Comparison of ENCODE assay signal across 7 mouse cellular contexts in the genomic region with DNA sequence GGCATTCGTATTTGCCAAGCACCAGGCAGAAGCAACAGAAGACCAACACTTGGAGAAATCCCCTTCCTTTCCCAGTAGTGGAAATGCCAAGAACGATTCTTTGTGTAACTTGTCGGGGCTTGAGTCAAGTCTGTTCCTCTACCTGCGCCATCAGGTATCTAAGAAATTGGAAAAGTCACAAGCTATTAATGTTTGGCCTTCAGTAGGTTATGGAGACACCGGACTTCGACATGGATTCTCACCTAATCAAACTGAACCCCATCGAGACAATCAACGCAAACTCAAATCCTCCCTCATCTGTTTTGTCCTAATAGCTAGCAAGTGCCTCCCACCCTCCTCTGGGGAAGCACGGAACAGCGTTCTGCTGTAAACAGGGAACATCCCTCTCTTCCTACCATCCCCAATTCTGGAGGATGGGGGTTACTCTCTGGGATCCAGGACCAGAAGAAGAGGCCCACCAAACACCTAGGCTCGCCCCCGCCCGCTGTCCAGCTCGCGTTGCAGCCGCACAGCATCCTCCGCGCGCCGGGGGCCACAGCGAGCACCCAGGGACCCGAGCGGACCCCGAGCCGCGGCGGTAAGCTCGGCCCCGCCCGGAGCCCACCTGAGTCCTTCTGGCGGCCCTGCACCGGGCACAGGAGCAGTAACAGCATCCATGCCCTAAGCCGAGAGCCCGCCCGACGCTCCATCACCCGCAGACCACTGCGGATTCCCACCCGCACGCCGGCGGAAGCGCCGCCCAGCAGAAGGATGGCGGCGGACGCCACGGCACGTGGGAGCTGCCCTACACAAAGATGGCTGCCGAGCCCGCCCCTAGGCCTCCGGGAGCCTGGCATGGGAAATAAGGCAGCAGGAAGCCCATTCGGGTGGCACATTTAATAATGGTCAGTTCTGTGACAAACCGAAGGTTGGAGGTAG. TPM values are rescaled to one million over a fixed set of nuclear protein-coding genes. Genes with fewer than 3 reads are reported as not detected.
DNase-seq lines count a peak whose midpoint lies in the region; ATAC-seq and TF ChIP-seq lines count a peak whose summit lies in the region.

A gene (minus strand): TSS at position 780 of the 918 bp plus-strand sequence.

- peaks cover 6% of the 10 kb centered on the region for H3K4me1 ChIP-seq in intestine, postnatal 0 days (replicated peaks; ENCODE audit: control insufficient read depth, insufficient read depth, low read length)
- H3K4me1 ChIP-seq in midbrain, embryonic 11.5 days (ENCODE audit: control insufficient read depth, insufficient read depth, low read length): peaks cover 12% of the 10 kb centered on the region

- peaks cover 4% of the 10 kb centered on the region; the same call in 1 of the 2 replicates for H3K36me3 ChIP-seq in intestine, postnatal 0 days (ENCODE audit: control insufficient read depth, insufficient read depth)
- H3K36me3 ChIP-seq in midbrain, embryonic 11.5 days (ENCODE audit: control insufficient read depth, insufficient read depth, low read length): peaks cover 3% of the 10 kb centered on the region; the same call in 1 of the 2 replicates

- ATAC-seq in intestine, postnatal 0 days: peak; percentile 81
- ATAC-seq in midbrain, embryonic 11.5 days (ENCODE audit: low FRiP score): peak; percentile 96

- peak within 1 kb of the TSS; percentile 97 for H3K4me2 ChIP-seq in intestine, postnatal 0 days (replicated peaks; ENCODE audit: low read depth)
- peak within 1 kb of the TSS; percentile 70 for H3K4me2 ChIP-seq in midbrain, embryonic 11.5 days

- DNase-seq in adrenal gland, adult 8-10 months: peak; percentile 58
- peak; percentile 82 for DNase-seq in embryo, embryonic 9.5 days (ENCODE audit: extremely low spot score)
- no peak for DNase-seq in gonadal fat pad, adult 2 months (ENCODE audit: low read depth)
- DNase-seq in left cerebral cortex, postnatal 4 days: peak; percentile 88
- DNase-seq in midbrain, embryonic 11.5 days (ENCODE audit: low spot score, missing footprints): peak; percentile 96
- DNase-seq in skeletal muscle tissue, adult 2 months (ENCODE audit: low read depth, low spot score): peak; percentile 27

- H3K9me3 ChIP-seq in intestine, postnatal 0 days (ENCODE audit: control insufficient read depth): no peaks in the 10 kb centered on the region
- no peaks in the 10 kb centered on the region for H3K9me3 ChIP-seq in midbrain, embryonic 11.5 days (ENCODE audit: control insufficient read depth, low read length)

- no peak within 1 kb of the TSS for H3K27ac ChIP-seq in intestine, postnatal 0 days (ENCODE audit: low read depth, low read length)
- no peak within 1 kb of the TSS for H3K27ac ChIP-seq in midbrain, embryonic 11.5 days (ENCODE audit: low read depth, low read length)

- H3K27me3 ChIP-seq in intestine, postnatal 0 days (replicated peaks; ENCODE audit: control insufficient read depth, insufficient read depth, low read length): peaks cover 3% of the 10 kb centered on the region; the same call in 1 of the 2 replicates
- H3K27me3 ChIP-seq in midbrain, embryonic 11.5 days (ENCODE audit: control insufficient read depth, insufficient read depth, low read length): no peaks in the 10 kb centered on the region; the same call in 1 of the 2 replicates

- intact Hi-C loops in left cerebral cortex, postnatal 4 days (cut with DNase I): no loop called here

- TF ChIP-seq CTCF in intestine, postnatal 0 days (IDR thresholded peaks at IDR 0.05; ENCODE audit: low read depth): 0 out of 2 replicates have a peak, but pooled peaks have one; percentile 5

- H3K4me3 ChIP-seq in intestine, postnatal 0 days (ENCODE audit: low read depth, low read length): peak within 1 kb of the TSS; percentile 80
- H3K4me3 ChIP-seq in midbrain, embryonic 11.5 days (ENCODE audit: low read depth, low read length): peak within 1 kb of the TSS; percentile 84

- peak within 1 kb of the TSS; percentile 66 for H3K9ac ChIP-seq in intestine, postnatal 0 days (ENCODE audit: low read depth, low read length)
- peak within 1 kb of the TSS; percentile 96 for H3K9ac ChIP-seq in midbrain, embryonic 11.5 days (ENCODE audit: low read length)

- 2% methylated on average over 54 of the region's 54 CpGs for WGBS in intestine, postnatal 0 days
- 4% methylated on average over 49 of the region's 54 CpGs for WGBS in midbrain, embryonic 11.5 days

RNA-seq across cellular contexts. Expression of the gene that starts here (rescaled TPM):
- total RNA-seq in adrenal gland, adult 8-10 months (2022): 10 to 100 TPM; 34.4 to 46.4 (median 42.1) TPM
- 25.4 and 25.5 TPM in 2 replicates for polyA plus RNA-seq in gonadal fat pad, adult 2 months (2012; rRNA removed)
- 11.3 and 12.3 TPM in 2 replicates for polyA plus RNA-seq in intestine, postnatal 0 days (2015; fragmentation: Nextera tagmentation; extraction: Ambion mirVana)
- total RNA-seq in left cerebral cortex, postnatal 4 days (2021): 10 to 100 TPM; 33.3 to 35.5 TPM
- 68.4 and 75.9 TPM in 2 replicates for polyA plus RNA-seq in midbrain, embryonic 11.5 days (2014; fragmentation: Nextera tagmentation; extraction: Ambion mirVana)
